Mouse (Mus musculus): ENCODE measurements around the gene Il1r1.
A peak's percentile ranks its signal among the peaks of the same experiment; 100 is the strongest.

Il1r1 gene

GRCm38 (mm10) chr1:40231116-40231515 is 6.2 kb downstream of the Il1r1 start:
- DNase-seq (ENCODE audit: low read depth, low spot score) = no peak

GRCm38 (mm10) chr1:40233217-40233616 is 8.3 kb downstream of the Il1r1 start:
- DNase-seq (ENCODE audit: low read depth, low spot score) = no peak

GRCm38 (mm10) chr1:40233621-40234020 is 8.7 kb downstream of the Il1r1 start:
- DNase-seq (ENCODE audit: low read depth, low spot score) = no peak

GRCm38 (mm10) chr1:40235597-40236249 is 10.8 kb downstream of the Il1r1 start:
- DNase-seq (ENCODE audit: low read depth, low spot score) = no peak

- DNase-seq (ENCODE audit: low read depth, low spot score) = no peak
Measured at GRCm38 (mm10) chr1:40236694-40237093, 11.8 kb downstream of the Il1r1 start.

- DNase-seq (ENCODE audit: low read depth, low spot score) = no peak
Measured at GRCm38 (mm10) chr1:40237094-40237493, 12.2 kb downstream of the Il1r1 start.

- DNase-seq (ENCODE audit: low read depth, low spot score) = no peak
Measured at GRCm38 (mm10) chr1:40240353-40241092, 15.6 kb downstream of the Il1r1 start.

- DNase-seq (ENCODE audit: low read depth, low spot score) = no peak
Measured at GRCm38 (mm10) chr1:40242717-40243116, 17.8 kb downstream of the Il1r1 start.

- no peak for DNase-seq (ENCODE audit: low read depth, low spot score)
Measured at GRCm38 (mm10) chr1:40243561-40243998, 18.7 kb downstream of the Il1r1 start.

- DNase-seq (ENCODE audit: low read depth, low spot score) = no peak
Measured at GRCm38 (mm10) chr1:40250425-40250824, 25.5 kb downstream of the Il1r1 start.

- DNase-seq (ENCODE audit: low read depth, low spot score) = no peak
Measured at GRCm38 (mm10) chr1:40252507-40252906, 27.6 kb downstream of the Il1r1 start.

GRCm38 (mm10) chr1:40253940-40254339 is 29.1 kb downstream of the Il1r1 start:
- DNase-seq (ENCODE audit: low read depth, low spot score) = no peak

GRCm38 (mm10) chr1:40254347-40255057 is 29.6 kb downstream of the Il1r1 start:
- no peak for DNase-seq (ENCODE audit: low read depth, low spot score)

- no peak for DNase-seq (ENCODE audit: low read depth, low spot score)
Measured at GRCm38 (mm10) chr1:40262441-40263121, 37.7 kb downstream of the Il1r1 start.

- DNase-seq (ENCODE audit: low read depth, low spot score) = no peak
Measured at GRCm38 (mm10) chr1:40263122-40263498, 38.2 kb downstream of the Il1r1 start.

GRCm38 (mm10) chr1:40263679-40264078 is 38.8 kb downstream of the Il1r1 start:
- no peak for DNase-seq (ENCODE audit: low read depth, low spot score)

- no peak for DNase-seq (ENCODE audit: low read depth, low spot score)
Measured at GRCm38 (mm10) chr1:40265301-40265835, 40.5 kb downstream of the Il1r1 start.

- peak; percentile 88 for DNase-seq (ENCODE audit: low read depth, low spot score)
Measured at GRCm38 (mm10) chr1:40266431-40267260, 41.8 kb downstream of the Il1r1 start.

GRCm38 (mm10) chr1:40267846-40268245 is 43.0 kb downstream of the Il1r1 start:
- no peak for DNase-seq (ENCODE audit: low read depth, low spot score)

GRCm38 (mm10) chr1:40268536-40268935 is 43.7 kb downstream of the Il1r1 start:
- no peak for DNase-seq (ENCODE audit: low read depth, low spot score)

GRCm38 (mm10) chr1:40270415-40270814 is 45.5 kb downstream of the Il1r1 start:
- no peak for DNase-seq (ENCODE audit: low read depth, low spot score)
